Mouse (Mus musculus) embryo, embryonic 11.5 days (tissue): ENCODE measurements around the gene Ppp1r10.
A peak's percentile ranks its signal among the peaks of the same experiment; 100 is the strongest.

Source experiments
- DNase-seq: peaks from one replicate; pipeline ENCODE4 v3.0.0-alpha.2; 2012; ENCODE audit warnings: low read depth, low spot score

Gene Ppp1r10

GRCm38 (mm10) chr17:35903343-35903991 lies 12.8 kb upstream of the Ppp1r10 start:
- no peak for DNase-seq

GRCm38 (mm10) chr17:35903992-35904355 lies 12.3 kb upstream of the Ppp1r10 start:
- no peak for DNase-seq

GRCm38 (mm10) chr17:35905587-35905986 lies 10.6 kb upstream of the Ppp1r10 start:
- DNase-seq, result no peak

GRCm38 (mm10) chr17:35907609-35908008 lies 8.6 kb upstream of the Ppp1r10 start:
- no peak for DNase-seq

- DNase-seq, result peak; percentile 32
Observed at GRCm38 (mm10) chr17:35909186-35909918, 6.9 kb upstream of the Ppp1r10 start.

- peak; percentile 92 for DNase-seq
Observed at GRCm38 (mm10) chr17:35909919-35910369, 6.3 kb upstream of the Ppp1r10 start, which contains the start of gene Atat1. Gene Atat1, minus strand, starts transcription at chr17:35910075.

- DNase-seq, result no peak
Observed at GRCm38 (mm10) chr17:35914975-35915374, 1.3 kb upstream of the Ppp1r10 start.

GRCm38 (mm10) chr17:35915538-35916296 lies 517 bp upstream of the Ppp1r10 start:
- no peak for DNase-seq

- no peak for DNase-seq
Observed at GRCm38 (mm10) chr17:35917143-35917462, 869 bp downstream of the Ppp1r10 start.

GRCm38 (mm10) chr17:35917463-35918251 lies 1.4 kb downstream of the Ppp1r10 start:
- DNase-seq, result peak; percentile 48

GRCm38 (mm10) chr17:35918276-35919059 lies 2.2 kb downstream of the Ppp1r10 start:
- peak; percentile 57 for DNase-seq

- peak; percentile 94 for DNase-seq
Observed at GRCm38 (mm10) chr17:35919060-35919715, 3.0 kb downstream of the Ppp1r10 start.

GRCm38 (mm10) chr17:35919864-35920301 lies 3.6 kb downstream of the Ppp1r10 start:
- no peak for DNase-seq

GRCm38 (mm10) chr17:35920384-35920783 lies 4.2 kb downstream of the Ppp1r10 start:
- DNase-seq, result no peak

- peak; percentile 46 for DNase-seq
Observed at GRCm38 (mm10) chr17:35920862-35921562, 4.8 kb downstream of the Ppp1r10 start.

- DNase-seq, result no peak
Observed at GRCm38 (mm10) chr17:35921710-35922109, 5.5 kb downstream of the Ppp1r10 start.

GRCm38 (mm10) chr17:35922566-35922965 lies 6.3 kb downstream of the Ppp1r10 start:
- no peak for DNase-seq

GRCm38 (mm10) chr17:35923281-35923680 lies 7.0 kb downstream of the Ppp1r10 start:
- no peak for DNase-seq

- DNase-seq, result no peak
Observed at GRCm38 (mm10) chr17:35927471-35927870, 11.2 kb downstream of the Ppp1r10 start.

GRCm38 (mm10) chr17:35929534-35929933 lies 13.3 kb downstream of the Ppp1r10 start:
- no peak for DNase-seq
